Mouse (Mus musculus) cerebellum, adult 2 months (tissue): ENCODE measurements around the gene Map3k19. TPM values are rescaled to one million over a fixed set of nuclear protein-coding genes. Genes with fewer than 3 reads are reported as not detected.

Experiments
- DNase-seq, 2 experiments: peaks; one replicate each; pipeline ENCODE4 v3.0.0; 2021
- H3K27ac ChIP-seq: fragments of 200-500 bp; 2 replicates; pipeline ENCODE4 v1.5.1; 2012; ENCODE audit warnings: low read length, control low read depth, inconsistent platforms; ENCODE audit not compliant: insufficient read depth
- H3K27me3 ChIP-seq: fragments of 200-500 bp; 2 replicates; pipeline ENCODE4 v1.6.1; 2012; ENCODE audit warnings: inconsistent platforms, mild to moderate bottlenecking, low read length, moderate library complexity; ENCODE audit not compliant: control insufficient read depth, insufficient read depth
- H3K4me1 ChIP-seq: fragments of 200-500 bp; 2 replicates; pipeline ENCODE4 v1.6.1; 2011; ENCODE audit warnings: low read length; ENCODE audit not compliant: control insufficient read depth, insufficient read depth
- H3K4me3 ChIP-seq: fragments of 200-500 bp; replicated peaks from 2 replicates; pipeline ENCODE3; 2011; ENCODE audit warnings: mild to moderate bottlenecking, low read depth, low read length, control low read depth; ENCODE audit not compliant: insufficient read depth
- CTCF ChIP-seq: fragments of 200-500 bp; IDR thresholded peaks from 2 replicates; pipeline ENCODE4 v1.5.1; 2011; ENCODE audit warnings: low read depth, mild to moderate bottlenecking, control low read depth, low read length, moderate library complexity, borderline replicate concordance; ENCODE audit not compliant: insufficient read depth
- POLR2A ChIP-seq: fragments of 200-500 bp; IDR thresholded peaks from 2 replicates; pipeline ENCODE4 v1.6.1; 2011; ENCODE audit warnings: low read length, control low read depth, borderline replicate concordance; ENCODE audit not compliant: insufficient read depth
- WGBS: fragments of 180-500 bp; shearing (Covaris S2); methylation state at CpG from one replicate; pipeline ENCODE4 v1.1.7; 2018; 5-methylcytosine and 5-hydroxymethylcytosine counted together
- polyA plus RNA-seq: library from polyadenylated mRNA; depleted of rRNA; stranded (reverse); fragments of >200 nt; gene quantifications from 2 replicates; pipeline ENCODE4 v1.2.3, GENCODE M21; 2012

Gene Map3k19
- polyA plus RNA-seq, 1 experiment = 1.6 TPM

DNA sequence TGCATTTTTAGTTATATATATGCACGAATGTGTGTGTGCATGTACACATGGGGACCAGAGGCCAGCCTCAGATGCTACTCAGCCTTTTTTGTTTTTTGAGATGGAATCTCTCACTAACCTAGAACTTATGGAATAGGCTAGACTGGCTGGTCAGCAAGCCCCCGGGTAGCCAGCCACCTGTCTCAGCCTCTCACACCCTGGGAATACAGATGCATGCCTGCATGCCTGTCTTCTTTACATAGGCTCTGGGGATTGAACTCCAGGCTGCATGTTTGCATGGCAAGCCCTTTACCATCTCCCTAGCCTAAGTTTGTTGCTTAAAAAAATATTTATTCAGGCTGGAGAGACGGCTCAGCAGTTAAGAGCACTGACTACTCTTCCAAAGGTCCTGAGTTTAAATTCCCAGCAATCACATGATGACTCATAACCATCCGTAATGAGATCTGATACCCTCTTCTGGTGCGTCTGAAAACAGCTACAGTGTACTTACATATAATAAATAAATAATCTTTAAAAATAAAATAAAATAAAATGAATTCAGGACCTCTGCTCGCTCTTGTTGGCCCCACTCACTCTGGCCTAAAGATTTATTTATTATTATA is 5.1 kb upstream of the Map3k19 start:
- WGBS = 89% methylated on average over 6 of the region's 6 CpGs
- Histone ChIP-seq H3K27me3 (no peaks in the 10 kb centered on the region), H3K4me1 (no peaks in the 10 kb centered on the region), H3K27ac (no peak overlapping the region), H3K4me3 (no peak overlapping the region)
- TF ChIP-seq CTCF (no peak), POLR2A (no peak)
- no peak for DNase-seq

DNA sequence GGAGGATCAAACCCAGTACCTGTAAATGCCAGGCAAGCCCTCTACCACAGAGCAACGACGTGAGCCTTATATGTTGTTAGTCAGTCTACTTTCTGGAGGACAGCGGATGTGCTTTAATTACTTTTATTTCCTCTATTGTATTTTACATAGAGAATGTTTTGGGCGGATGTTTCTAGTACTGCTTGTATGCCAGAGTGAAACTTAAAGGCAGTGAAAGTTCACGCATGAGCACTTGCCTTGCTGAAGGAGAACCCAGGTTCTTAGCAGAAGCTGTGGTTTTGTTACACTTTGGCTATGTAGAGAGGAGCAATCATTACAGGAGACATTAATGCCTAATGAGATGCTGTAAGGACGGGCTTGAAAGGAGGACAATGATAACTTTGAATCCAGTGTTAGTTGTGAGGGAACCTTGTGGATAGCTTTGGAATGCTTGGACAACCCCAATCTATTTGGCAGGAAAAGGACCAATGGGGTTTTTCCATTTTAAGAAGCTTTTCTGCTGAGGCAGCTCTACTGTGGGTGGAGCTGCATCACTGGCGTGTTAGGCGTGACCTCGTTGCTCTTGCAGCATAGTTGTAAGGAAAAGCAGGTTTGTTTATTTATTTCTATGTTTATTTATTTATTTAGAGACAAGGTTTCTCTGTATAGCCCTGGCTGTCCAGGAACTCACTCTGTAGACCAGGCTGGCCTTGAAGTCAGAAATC is 4.3 kb upstream of the Map3k19 start:
- H3K4me3 ChIP-seq = no peak overlapping the region
- no peak for DNase-seq
- TF ChIP-seq CTCF (no peak), POLR2A (no peak)
- no peaks in the 10 kb centered on the region for H3K27me3 ChIP-seq
- no peak overlapping the region for H3K27ac ChIP-seq
- WGBS = 86% methylated on average over 9 of the region's 9 CpGs
- H3K4me1 ChIP-seq = no peaks in the 10 kb centered on the region

DNA sequence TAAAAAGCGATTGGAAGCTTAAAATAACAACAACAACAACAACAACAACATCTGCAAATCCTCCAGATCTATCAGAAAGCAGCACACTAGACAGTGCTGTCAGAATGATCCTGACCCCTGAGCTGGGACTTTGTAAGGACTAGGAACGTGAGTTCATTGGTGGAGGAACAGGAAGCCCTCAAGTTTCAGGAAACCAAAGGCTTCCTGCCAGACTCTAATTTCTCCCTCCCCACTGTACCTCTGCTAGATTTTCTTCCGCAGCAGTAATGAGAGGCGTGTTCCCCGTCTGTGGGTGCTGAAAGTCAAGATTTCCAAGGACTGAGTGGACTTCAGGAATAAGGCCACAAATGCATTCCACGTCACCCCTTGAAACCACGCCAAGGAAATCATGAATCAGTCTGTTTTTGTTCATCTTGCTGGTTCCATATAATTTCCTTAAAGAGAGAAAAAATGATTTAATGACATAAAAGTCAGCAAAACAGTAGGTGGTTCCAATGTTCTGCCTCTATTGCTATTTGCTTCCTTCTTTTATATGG is 4.7 kb downstream of the Map3k19 start:
- no peak overlapping the region for H3K4me3 ChIP-seq
- no peaks in the 10 kb centered on the region for H3K4me1 ChIP-seq
- no peak for DNase-seq
- no peaks in the 10 kb centered on the region for H3K27me3 ChIP-seq
- WGBS = 81% methylated on average over 7 of the region's 7 CpGs
- TF ChIP-seq CTCF (no peak), POLR2A (no peak)
- H3K27ac ChIP-seq = no peak overlapping the region

DNA sequence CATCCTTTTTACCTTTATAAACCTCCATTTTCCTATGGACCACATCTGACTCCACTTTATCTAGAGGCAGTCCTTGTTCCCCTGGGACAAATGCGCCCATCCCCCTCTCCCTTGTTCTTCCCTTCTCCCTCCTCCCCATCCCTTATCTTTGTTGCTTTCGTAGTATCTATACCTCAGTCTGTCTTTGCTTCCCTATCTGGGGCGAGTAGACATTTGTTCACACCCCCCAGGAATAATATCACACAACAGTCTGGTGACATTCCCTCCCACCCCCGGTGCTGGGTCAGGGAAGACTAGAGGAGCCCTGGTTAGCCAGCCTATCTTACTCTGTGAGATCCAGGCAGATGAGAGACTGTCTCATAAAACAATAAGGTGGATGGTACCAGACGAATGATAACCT is 9.4 kb downstream of the Map3k19 start:
- no peaks in the 10 kb centered on the region for H3K4me1 ChIP-seq
- 89% methylated on average over 5 of the region's 5 CpGs for whole genome bisulfite sequencing
- no peak for DNase-seq
- TF ChIP-seq CTCF = no peak
- no peak for TF ChIP-seq POLR2A
- no peaks in the 10 kb centered on the region for H3K27me3 ChIP-seq
- H3K4me3 ChIP-seq = no peak overlapping the region
- H3K27ac ChIP-seq = no peak overlapping the region

DNA sequence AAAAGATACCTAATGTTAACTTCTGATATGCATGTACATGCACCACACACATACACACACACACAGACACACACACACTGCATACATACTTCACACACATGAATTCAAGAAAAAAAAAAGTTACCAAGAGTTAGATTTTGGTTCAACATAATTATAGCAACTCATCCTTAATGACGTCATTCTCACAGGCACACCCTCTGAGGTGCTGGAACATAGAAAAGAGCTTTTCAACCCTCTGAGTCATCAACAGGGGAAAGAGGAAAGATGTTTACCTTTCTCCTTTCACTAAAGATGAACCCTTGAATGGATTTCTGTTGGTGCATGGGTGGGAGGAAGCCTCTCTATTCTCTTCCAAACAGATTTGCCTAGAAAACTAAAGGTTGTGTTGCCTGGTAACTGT is 16.2 kb downstream of the Map3k19 start:
- no peak overlapping the region for H3K4me3 ChIP-seq
- no peak overlapping the region for H3K27ac ChIP-seq
- TF ChIP-seq POLR2A (no peak), CTCF (no peak)
- no peaks in the 10 kb centered on the region for H3K27me3 ChIP-seq
- WGBS = 72% methylated on average over 1 of the region's 1 CpGs
- DNase-seq = no peak
- H3K4me1 ChIP-seq = no peaks in the 10 kb centered on the region

DNA sequence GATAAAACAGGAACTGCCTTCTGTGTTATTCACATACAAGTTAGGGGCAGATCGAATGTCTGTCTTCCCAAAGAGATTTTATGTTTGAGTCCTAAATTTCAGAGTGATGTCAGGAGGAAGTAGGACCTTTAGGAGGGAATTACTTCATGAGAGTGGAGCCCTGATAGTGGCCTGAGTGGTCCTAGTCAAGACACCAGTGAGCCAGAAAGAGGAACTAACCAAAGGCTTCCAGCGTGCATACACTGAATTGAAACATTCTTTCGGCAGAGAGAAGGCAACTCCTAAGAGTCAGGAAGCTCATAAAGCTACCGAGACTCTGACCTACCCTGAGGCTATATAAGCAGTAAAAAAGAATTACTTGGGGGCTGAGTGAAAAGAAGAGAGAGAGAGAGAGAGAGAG is 18.2 kb downstream of the Map3k19 start:
- Histone ChIP-seq H3K27me3 (no peaks in the 10 kb centered on the region), H3K4me3 (no peak overlapping the region), H3K4me1 (no peaks in the 10 kb centered on the region), H3K27ac (no peak overlapping the region)
- DNase-seq = no peak
- TF ChIP-seq POLR2A (no peak), CTCF (no peak)
- WGBS = 79% methylated on average over 4 of the region's 4 CpGs

DNA sequence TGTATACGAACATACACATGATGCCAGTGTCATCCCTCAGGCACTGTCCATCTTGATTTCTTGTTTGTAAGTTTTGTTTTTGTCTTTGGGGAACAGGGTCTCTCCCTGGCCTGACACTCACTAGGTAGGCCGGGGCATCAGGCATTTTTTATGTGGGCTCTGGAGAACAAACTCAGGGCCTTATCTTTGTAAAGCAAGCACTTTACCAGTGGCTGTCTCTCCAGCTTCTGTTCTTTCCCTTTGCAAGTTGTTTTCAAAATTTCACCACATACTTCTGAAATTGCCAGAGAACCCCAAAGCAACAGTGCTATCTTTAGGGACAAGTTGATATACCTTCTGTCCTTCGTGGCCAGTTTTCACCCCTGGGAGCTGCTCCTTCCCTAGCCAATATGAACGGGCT is 20.6 kb downstream of the Map3k19 start:
- Histone ChIP-seq H3K27ac (no peak overlapping the region), H3K4me3 (no peak overlapping the region), H3K4me1 (no peaks in the 10 kb centered on the region), H3K27me3 (no peaks in the 10 kb centered on the region)
- 61% methylated on average over 4 of the region's 4 CpGs for WGBS
- DNase-seq = no peak
- no peak for TF ChIP-seq POLR2A
- no peak for TF ChIP-seq CTCF

DNA sequence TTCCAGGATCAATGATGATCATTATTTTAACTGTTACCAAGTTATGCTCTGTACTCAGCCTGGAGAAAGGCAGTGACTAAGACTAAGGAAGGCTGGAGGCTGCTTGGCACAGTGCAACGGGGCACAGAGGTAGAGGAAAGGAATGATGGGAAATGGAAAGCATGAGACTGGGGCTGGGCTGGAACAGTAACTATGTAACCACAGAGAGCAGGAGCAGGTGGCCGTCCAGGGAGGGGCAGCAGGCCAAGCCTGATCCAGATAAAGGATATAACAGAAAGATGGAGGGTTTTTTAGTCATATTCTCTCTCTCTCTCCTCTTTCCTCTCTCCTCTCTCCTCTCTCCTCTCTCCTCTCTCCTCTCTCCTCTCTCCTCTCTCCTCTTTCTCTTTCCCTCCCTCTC is 21.1 kb downstream of the Map3k19 start:
- H3K4me1 ChIP-seq = no peaks in the 10 kb centered on the region
- no peak for TF ChIP-seq POLR2A
- no peak for TF ChIP-seq CTCF
- H3K27ac ChIP-seq = no peak overlapping the region
- 9% methylated on average over 2 of the region's 2 CpGs for WGBS
- H3K27me3 ChIP-seq = no peaks in the 10 kb centered on the region
- no peak overlapping the region for H3K4me3 ChIP-seq
- DNase-seq = no peak
